Mouse (Mus musculus): ENCODE measurements at regions not wholly inside any gene's neighbourhood (a gene's known extent, or its start where the extent isn't known, plus 50 kb on each side); places are given as distances from the start of the nearest gene placed in this dataset.
A peak's percentile ranks its signal among the peaks of the same experiment; 100 is the strongest.

GRCm38 (mm10) chr1:35926191-35927048 is 141.8 kb upstream of the Hs6st1 start:
- DNase-seq (ENCODE audit: low spot score): no peak

DNA sequence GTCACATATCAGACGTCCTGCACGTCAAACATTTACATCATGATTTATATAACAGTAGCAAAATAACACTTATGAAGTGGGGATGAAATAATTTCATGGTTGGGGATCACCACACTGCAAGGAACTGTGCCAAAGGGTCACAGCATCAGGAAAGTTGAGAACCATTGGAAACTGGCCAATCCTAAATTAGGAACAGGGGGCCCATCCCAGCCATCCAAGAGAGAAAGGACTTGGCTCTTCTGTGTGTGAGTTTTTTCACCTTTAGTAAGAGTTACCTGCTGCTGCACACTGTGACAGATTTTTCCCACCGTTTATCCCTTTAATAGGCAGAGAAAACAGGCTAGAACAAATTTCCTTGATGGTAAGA is 141.2 kb upstream of the Hs6st1 start:
- no peak for DNase-seq (ENCODE audit: low spot score)

DNA sequence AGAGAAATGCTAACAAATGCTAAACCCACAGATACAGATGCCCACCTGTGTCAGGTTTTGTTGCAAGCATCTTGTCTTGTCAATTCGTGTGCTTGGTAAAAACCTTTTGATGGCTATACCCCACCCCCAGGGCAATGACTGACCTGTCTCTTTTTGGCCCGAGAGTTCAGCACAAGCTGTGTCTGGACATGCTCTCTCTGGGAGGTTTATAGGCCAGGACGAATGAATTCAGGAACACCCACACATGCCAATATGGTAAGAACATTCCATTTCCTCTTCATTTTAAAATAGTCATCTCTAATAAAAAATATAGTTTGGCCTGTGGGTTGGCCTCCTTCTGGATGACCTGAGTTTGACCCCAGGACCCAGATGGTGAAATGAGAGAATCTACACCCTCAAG is 137.8 kb upstream of the Hs6st1 start:
- DNase-seq (ENCODE audit: low spot score): no peak

GRCm38 (mm10) chr1:35931056-35931455 is 137.1 kb upstream of the Hs6st1 start:
- DNase-seq (ENCODE audit: low spot score): no peak

GRCm38 (mm10) chr1:35933511-35933910 is 134.7 kb upstream of the Hs6st1 start:
- DNase-seq (ENCODE audit: low spot score): no peak

DNA sequence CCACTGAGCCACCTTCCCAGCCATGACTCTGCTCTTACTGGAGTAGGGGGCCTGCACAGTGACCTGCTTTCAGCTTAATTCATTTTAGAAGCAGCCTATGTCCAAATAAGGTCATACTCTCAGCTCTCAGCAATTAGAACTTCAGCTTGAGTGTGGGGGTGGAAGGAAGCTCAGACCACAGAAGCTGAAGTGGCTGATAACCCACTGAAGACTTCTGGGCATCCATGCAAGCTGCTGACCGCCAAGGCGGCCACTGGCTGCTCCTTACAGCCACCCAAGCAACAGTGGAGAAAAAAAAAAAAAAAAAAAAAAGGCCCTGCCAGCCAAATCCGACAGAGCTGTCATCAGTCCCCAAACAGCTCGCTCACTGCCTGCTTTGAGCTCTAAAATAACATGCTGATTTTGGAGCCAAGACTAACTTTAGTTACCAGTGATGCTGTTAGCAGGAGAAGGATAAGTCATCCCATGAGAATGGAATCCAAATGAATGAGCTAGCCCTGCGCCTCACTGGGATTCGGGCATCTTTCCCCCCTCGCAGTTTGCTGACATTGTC is 133.0 kb upstream of the Hs6st1 start:
- no peak for DNase-seq (ENCODE audit: low spot score)

- no peak for DNase-seq (ENCODE audit: low spot score)
These were observed 131.7 kb upstream of the Hs6st1 start for GRCm38 (mm10) chr1:35936362-35937093.

- DNase-seq (ENCODE audit: low spot score): no peak
These were observed 128.0 kb upstream of the Hs6st1 start for GRCm38 (mm10) chr1:35940236-35940635.

- peak; percentile 18 for DNase-seq (ENCODE audit: low spot score)
These were observed 126.5 kb upstream of the Hs6st1 start for GRCm38 (mm10) chr1:35941642-35942077.

- DNase-seq (ENCODE audit: low spot score): no peak
These were observed 126.0 kb upstream of the Hs6st1 start for GRCm38 (mm10) chr1:35942222-35942621.

GRCm38 (mm10) chr1:35943800-35944199 is 124.4 kb upstream of the Hs6st1 start:
- no peak for DNase-seq (ENCODE audit: low spot score)

DNA sequence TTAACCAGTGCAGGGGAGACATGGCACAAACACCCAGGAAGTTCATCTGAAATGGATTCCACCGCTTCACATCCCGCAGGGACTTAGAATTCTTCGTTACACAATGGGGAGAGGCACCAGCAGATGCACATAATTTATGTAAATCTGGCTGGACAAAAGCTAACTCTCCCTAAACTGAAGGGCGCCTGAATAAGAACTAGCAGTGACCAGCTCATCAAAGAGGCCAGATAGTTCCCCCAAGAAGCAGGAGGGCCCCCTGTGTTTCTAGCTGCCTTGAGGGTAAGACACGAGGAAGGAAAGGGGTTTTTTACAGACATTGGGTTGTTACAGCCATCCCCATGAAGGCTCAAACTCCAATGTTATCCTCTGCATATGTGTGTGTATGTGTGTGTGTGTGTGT is 123.8 kb upstream of the Hs6st1 start:
- no peak for DNase-seq (ENCODE audit: low spot score)

- DNase-seq (ENCODE audit: low spot score): no peak
These were observed 123.4 kb upstream of the Hs6st1 start for GRCm38 (mm10) chr1:35944849-35945248.

DNA sequence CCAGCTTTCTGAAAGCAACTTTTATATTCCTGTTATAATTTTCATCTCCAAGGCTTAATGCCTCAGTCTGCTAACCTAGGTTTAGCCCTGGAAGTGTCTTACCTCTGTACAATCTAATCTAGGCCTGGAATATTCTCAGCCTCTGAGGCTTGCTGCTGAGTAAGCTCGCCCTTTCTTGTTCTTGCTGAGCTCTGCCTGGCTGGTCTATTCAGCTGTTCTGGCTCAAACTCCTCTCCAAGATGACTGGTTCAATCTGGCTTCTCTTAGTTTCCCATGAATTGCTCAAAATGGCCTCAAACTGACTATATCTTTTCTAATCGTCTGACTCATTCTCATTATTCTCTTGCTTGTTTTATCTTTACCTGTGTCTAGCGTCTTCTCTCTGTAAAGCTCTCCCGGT is 122.6 kb upstream of the Hs6st1 start:
- DNase-seq (ENCODE audit: low spot score): no peak

GRCm38 (mm10) chr1:35948104-35948503 is 120.1 kb upstream of the Hs6st1 start:
- DNase-seq (ENCODE audit: low spot score): no peak

DNA sequence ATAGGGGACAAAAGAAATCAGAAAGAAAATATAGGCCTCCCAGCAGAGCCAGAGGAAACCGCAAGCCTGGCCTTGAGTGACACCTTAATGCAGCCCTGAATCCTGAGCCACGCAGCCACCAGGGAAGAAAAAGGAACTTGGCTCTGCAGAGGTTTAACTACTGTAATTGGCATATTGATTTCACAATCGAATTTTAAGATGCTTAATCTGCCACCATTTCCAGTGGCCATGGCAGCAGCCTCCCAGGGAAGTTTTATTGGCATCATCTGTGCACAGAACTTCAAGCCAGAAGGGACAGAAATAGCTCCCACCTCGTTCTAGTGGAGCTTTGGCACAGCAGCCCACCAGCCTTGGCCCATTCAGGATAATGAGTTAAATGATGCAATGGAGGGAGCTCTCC is 117.1 kb upstream of the Hs6st1 start:
- no peak for DNase-seq (ENCODE audit: low spot score)

DNA sequence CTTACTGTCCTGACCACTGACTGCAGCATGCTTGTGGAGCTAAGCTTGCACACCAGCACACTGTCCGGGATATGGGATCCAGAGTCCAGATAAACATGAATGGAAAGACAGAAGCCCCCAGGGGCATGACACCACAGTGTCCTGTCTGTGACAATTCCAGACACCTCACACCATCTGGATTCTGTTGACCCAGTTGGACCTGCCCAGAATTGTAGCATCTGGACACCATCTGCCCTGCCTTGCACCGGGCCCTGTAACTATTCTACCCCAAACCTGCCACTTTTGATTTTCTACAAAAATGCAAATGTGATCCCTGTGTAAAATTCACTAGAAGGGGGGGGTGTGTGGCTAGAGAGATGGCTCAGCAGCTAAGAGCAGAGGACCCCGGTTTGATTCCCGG is 114.5 kb upstream of the Hs6st1 start:
- DNase-seq (ENCODE audit: low spot score): no peak

- DNase-seq (ENCODE audit: low spot score): no peak
These were observed 110.5 kb upstream of the Hs6st1 start for GRCm38 (mm10) chr1:35957425-35958372.

GRCm38 (mm10) chr1:35959729-35960128 is 108.5 kb upstream of the Hs6st1 start:
- DNase-seq (ENCODE audit: low spot score): no peak

DNA sequence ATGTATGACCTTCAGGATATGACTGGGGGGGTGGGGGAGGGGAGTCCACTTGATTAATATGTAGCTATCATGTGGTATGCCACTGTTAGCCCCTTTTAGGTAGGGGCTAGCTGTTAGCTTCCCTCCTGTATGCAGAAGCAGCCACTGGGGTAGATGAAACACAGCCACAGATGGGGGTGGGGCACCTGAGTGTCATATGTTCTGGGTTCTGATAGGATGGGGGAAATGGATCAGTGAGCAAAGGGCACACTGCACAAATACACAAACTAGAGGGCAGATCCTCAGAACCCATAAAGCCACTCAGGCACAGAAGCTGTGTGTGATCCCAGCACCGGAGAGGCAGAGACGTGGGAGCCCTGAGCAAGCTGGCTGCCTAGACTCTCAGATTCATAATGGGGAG is 107.4 kb upstream of the Hs6st1 start:
- DNase-seq (ENCODE audit: low spot score): no peak

GRCm38 (mm10) chr1:35961923-35962322 is 106.3 kb upstream of the Hs6st1 start:
- DNase-seq (ENCODE audit: low spot score): no peak

DNA sequence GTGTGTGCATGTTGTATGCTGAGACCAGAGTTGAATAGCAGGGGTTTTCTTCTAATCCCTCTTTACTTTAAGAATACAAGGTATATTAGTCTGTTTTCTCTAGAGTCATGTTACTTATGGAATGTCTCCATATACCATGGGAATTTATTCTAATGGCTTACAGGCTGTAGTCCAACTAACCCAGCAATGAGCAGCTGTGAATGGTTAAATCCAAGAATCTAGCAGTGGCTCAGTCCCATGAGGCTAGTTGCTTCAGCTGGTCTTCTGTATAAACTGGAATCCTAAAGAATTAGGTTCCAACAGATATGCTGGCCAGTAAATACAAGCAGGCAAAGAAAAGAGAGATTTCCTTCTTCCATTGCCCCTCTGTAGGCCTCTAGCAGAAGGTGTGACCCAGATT is 99.7 kb upstream of the Hs6st1 start:
- no peak for DNase-seq (ENCODE audit: low spot score)

Data from retina, embryonic 14.5 days (tissue).